Mouse (Mus musculus) midbrain, embryonic 16.5 days (tissue): Measurements from ENCODE around the gene Dync1i1. TPM values are rescaled to one million over a fixed set of nuclear protein-coding genes. Genes with fewer than 3 reads are reported as not detected.

ENCODE experiments used
- ATAC-seq: fragments of 200-750 bp; cut with Nextera tagmentation; 2 replicates; pipeline ENCODE4 v1.8.0; 2017; ENCODE audit warnings: moderate TSS enrichment
- H3K27ac ChIP-seq: fragments of 300-500 bp; sonication (generic); 2 replicates; pipeline ENCODE4 v1.5.1; 2014; ENCODE audit warnings: mild to moderate bottlenecking, low read length, mixed read lengths
- H3K27me3 ChIP-seq: fragments of 300-500 bp; sonication (generic); 2 replicates; pipeline ENCODE4 v1.6.1; 2014; ENCODE audit warnings: low read depth, low read length, mixed read lengths; ENCODE audit not compliant: control insufficient read depth, insufficient read depth
- H3K36me3 ChIP-seq: fragments of 300-500 bp; sonication (generic); 2 replicates; pipeline ENCODE4 v1.6.1; 2014; ENCODE audit warnings: mild to moderate bottlenecking, low read length, moderate library complexity, mixed read lengths; ENCODE audit not compliant: control insufficient read depth, insufficient read depth
- H3K4me1 ChIP-seq: fragments of 300-500 bp; sonication (generic); 2 replicates; pipeline ENCODE4 v1.6.1; 2014; ENCODE audit warnings: mild to moderate bottlenecking, low read length, mixed read lengths; ENCODE audit not compliant: control insufficient read depth, insufficient read depth
- H3K4me2 ChIP-seq: fragments of 300-500 bp; sonication (generic); 2 replicates; pipeline ENCODE4 v1.6.1; 2014; ENCODE audit warnings: mild to moderate bottlenecking, low read length, mixed read lengths
- H3K4me3 ChIP-seq: fragments of 300-500 bp; sonication (generic); 2 replicates; pipeline ENCODE4 v1.5.1; 2014; ENCODE audit warnings: low read depth, mild to moderate bottlenecking, low read length, moderate library complexity, mixed read lengths
- H3K9ac ChIP-seq: fragments of 300-500 bp; sonication (generic); 2 replicates; pipeline ENCODE4 v1.6.1; 2014; ENCODE audit warnings: low read depth, low read length, mixed read lengths
- H3K9me3 ChIP-seq: fragments of 300-500 bp; sonication (generic); replicated peaks from 2 replicates; pipeline ENCODE4 v1.6.1; 2014; ENCODE audit warnings: mild to moderate bottlenecking, low read length, mixed read lengths; ENCODE audit not compliant: control insufficient read depth, poor library complexity, severe bottlenecking
- WGBS: fragments of 180-500 bp; shearing (Covaris S2); extraction: QIAGEN DNeasy Blood & Tissue Kit; methylation state at CpG from one replicate; pipeline ENCODE4 v1.1.7; 2014; 5-methylcytosine and 5-hydroxymethylcytosine counted together
- polyA plus RNA-seq: library from polyadenylated mRNA; unstranded; fragments of >200 nt; fragmentation: Nextera tagmentation; extraction: Ambion mirVana; gene quantifications from 2 replicates; pipeline ENCODE4 v1.2.1, GENCODE M21; 2015

Gene Dync1i1
- polyA plus RNA-seq, 1 experiment from 2014 or later, result 43.1 TPM

- no peaks in the 10 kb centered on the region for H3K9me3 ChIP-seq
- H3K4me1 ChIP-seq, result 0 out of 2 replicates have a peak, but pooled peaks cover 3% of the 10 kb centered on the region
- no peaks in the 10 kb centered on the region for H3K27me3 ChIP-seq
- ATAC-seq, result no peak
- 8% methylated on average over 3 of the region's 3 CpGs for WGBS
- H3K36me3 ChIP-seq, result no peaks in the 10 kb centered on the region
- no peak overlapping the region for H3K27ac ChIP-seq
- H3K4me3 ChIP-seq, result no peak overlapping the region
- no peak overlapping the region for H3K9ac ChIP-seq
- no peak overlapping the region for H3K4me2 ChIP-seq
Observed at GRCm38 (mm10) chr6:6070015-6070414, 344.6 kb downstream of the Dync1i1 start.

- Histone ChIP-seq H3K36me3 (no peaks in the 10 kb centered on the region), H3K9me3 (no peaks in the 10 kb centered on the region), H3K9ac (no peak overlapping the region), H3K27me3 (no peaks in the 10 kb centered on the region), H3K4me2 (no peak overlapping the region), H3K4me1 (0 out of 2 replicates have a peak, but pooled peaks cover 3% of the 10 kb centered on the region), H3K4me3 (no peak overlapping the region), H3K27ac (no peak overlapping the region)
- no peak for ATAC-seq
- 74% methylated on average over 7 of the region's 7 CpGs for WGBS
Observed at GRCm38 (mm10) chr6:6071038-6071437, 345.6 kb downstream of the Dync1i1 start.

GRCm38 (mm10) chr6:6075940-6076447 lies 350.6 kb downstream of the Dync1i1 start:
- Histone ChIP-seq H3K27ac (no peak overlapping the region), H3K36me3 (no peaks in the 10 kb centered on the region), H3K27me3 (no peaks in the 10 kb centered on the region), H3K9ac (no peak overlapping the region), H3K9me3 (no peaks in the 10 kb centered on the region), H3K4me2 (no peak overlapping the region), H3K4me1 (no peaks in the 10 kb centered on the region), H3K4me3 (no peak overlapping the region)
- 86% methylated on average over 7 of the region's 7 CpGs for whole genome bisulfite sequencing
- ATAC-seq, result no peak

GRCm38 (mm10) chr6:6077234-6077633 lies 351.8 kb downstream of the Dync1i1 start:
- Histone ChIP-seq H3K27ac (no peak overlapping the region), H3K4me3 (no peak overlapping the region), H3K9me3 (no peaks in the 10 kb centered on the region), H3K27me3 (no peaks in the 10 kb centered on the region), H3K4me1 (no peaks in the 10 kb centered on the region), H3K36me3 (no peaks in the 10 kb centered on the region), H3K4me2 (no peak overlapping the region), H3K9ac (no peak overlapping the region)
- 93% methylated on average over 4 of the region's 4 CpGs for WGBS
- no peak for ATAC-seq

Other genes starting within 250 kb of the Dync1i1 start
- gene Pdk4, start 229.3 kb upstream of the Dync1i1 start, polyA plus RNA-seq, result 1.6 TPM in 2 replicates